ENCODE assay signal across 21 mouse cellular contexts in genomic region chr3:103492211-103492610, GRCm38 (mm10).
DNase-seq lines count a peak whose midpoint lies in the region; ATAC-seq and TF ChIP-seq lines count a peak whose summit lies in the region.
"Had no signal": no experiment of that assay in that cellular context is flagged by ENCODE, and none has a peak within 500 bp of the region (broad histone marks: within the 10 kb centered on the region; RNA-seq: fewer than 3 reads in every experiment).

No protein-coding gene starts in this region.

- 0 out of 2 replicates have a peak, but pooled peaks have one; percentile 5 for TF ChIP-seq CTCF in liver, postnatal 0 days (IDR thresholded peaks at IDR 0.05; ENCODE audit: low read depth)

- H3K36me3 ChIP-seq in liver, postnatal 0 days (replicated peaks; ENCODE audit: insufficient read depth, low read length): no peaks in the 10 kb centered on the region
- H3K36me3 ChIP-seq in liver, embryonic 12.5 days: no peaks in the 10 kb centered on the region
- H3K36me3 ChIP-seq: embryonic facial prominence, embryonic 10.5 days; forebrain, embryonic 15.5 days; heart, embryonic 13.5 days; hindbrain, embryonic 13.5 days; lung, embryonic 15.5 days had no signal

- DNase-seq in CD4-positive, CD25-positive, alpha-beta regulatory T cell, adult 2 months (ENCODE audit: low read depth, low spot score): peak; percentile 11
- no peak for DNase-seq in liver, postnatal 0 days
- DNase-seq in A20 (ENCODE audit: low read depth, low spot score) (peak; percentile 6), R1 (ENCODE audit: low read depth, low spot score) (peak; percentile 48)
- no peak for DNase-seq in left cerebral cortex, adult 11 months (ENCODE audit: low spot score)
- DNase-seq: adrenal gland, postnatal 36 days; cerebellum, adult 9-10 months; heart, adult 18-20 months; heart, postnatal 14 days; kidney, adult 8-10 months; kidney, postnatal 14 days; lung, postnatal 4 days; thymus, postnatal 36 days had no signal

- H3K9me3 ChIP-seq in liver, postnatal 0 days (ENCODE audit: low read length): no peaks in the 10 kb centered on the region
- H3K9me3 ChIP-seq in liver, embryonic 12.5 days (replicated peaks): no peaks in the 10 kb centered on the region
- H3K9me3 ChIP-seq: embryonic facial prominence, embryonic 10.5 days; forebrain, embryonic 15.5 days; heart, embryonic 13.5 days; hindbrain, embryonic 13.5 days; lung, embryonic 15.5 days had no signal

- H3K9ac ChIP-seq in liver, postnatal 0 days (replicated peaks): no peak overlapping the region
- no peak overlapping the region for H3K9ac ChIP-seq in liver, embryonic 12.5 days
- H3K9ac ChIP-seq: forebrain, embryonic 15.5 days; heart, embryonic 13.5 days; hindbrain, embryonic 13.5 days; lung, embryonic 15.5 days had no signal

- H3K4me2 ChIP-seq in liver, postnatal 0 days (ENCODE audit: low read depth, low read length): no peak overlapping the region
- no peak overlapping the region for H3K4me2 ChIP-seq in liver, embryonic 12.5 days
- H3K4me2 ChIP-seq: forebrain, embryonic 15.5 days; heart, embryonic 13.5 days; hindbrain, embryonic 13.5 days; liver, embryonic 11.5 days; lung, embryonic 15.5 days had no signal

- no peaks in the 10 kb centered on the region for H3K4me1 ChIP-seq in liver, postnatal 0 days (ENCODE audit: insufficient read depth)
- no peaks in the 10 kb centered on the region for H3K4me1 ChIP-seq in liver, embryonic 12.5 days
- H3K4me1 ChIP-seq: forebrain, embryonic 15.5 days; heart, embryonic 13.5 days; lung, embryonic 15.5 days had no signal

- H3K4me3 ChIP-seq in liver, postnatal 0 days (ENCODE audit: low read depth, low read length): no peak overlapping the region
- H3K4me3 ChIP-seq in liver, embryonic 12.5 days: no peak overlapping the region
- H3K4me3 ChIP-seq: embryonic facial prominence, embryonic 10.5 days; forebrain, embryonic 15.5 days; heart, embryonic 13.5 days; hindbrain, embryonic 13.5 days; lung, embryonic 15.5 days had no signal

- no peak for ATAC-seq in CD4-positive, CD25-positive, alpha-beta regulatory T cell, adult 4 months
- no peak for ATAC-seq in liver, postnatal 0 days
- no peak for ATAC-seq in liver, embryonic 12.5 days
- ATAC-seq: forebrain, embryonic 15.5 days had no signal

- no peak overlapping the region for H3K27ac ChIP-seq in liver, postnatal 0 days (ENCODE audit: low read depth)
- H3K27ac ChIP-seq in liver, embryonic 12.5 days: no peak overlapping the region
- H3K27ac ChIP-seq: embryonic facial prominence, embryonic 10.5 days; forebrain, embryonic 15.5 days; heart, embryonic 13.5 days; hindbrain, embryonic 13.5 days; lung, embryonic 15.5 days had no signal

- H3K27me3 ChIP-seq in liver, postnatal 0 days (ENCODE audit: insufficient read depth, low read length): no peaks in the 10 kb centered on the region
- no peaks in the 10 kb centered on the region for H3K27me3 ChIP-seq in liver, embryonic 12.5 days (replicated peaks)
- H3K27me3 ChIP-seq: forebrain, embryonic 15.5 days; heart, embryonic 13.5 days; hindbrain, embryonic 13.5 days; lung, embryonic 15.5 days had no signal

- TF ChIP-seq EP300 in liver, postnatal 0 days (IDR thresholded peaks at IDR 0.05; ENCODE audit: low read depth): no peak

- WGBS in liver, postnatal 0 days (ENCODE audit: insufficient replicate concordance): 80% methylated on average over 3 of the region's 3 CpGs
- 74% methylated on average over 3 of the region's 3 CpGs for WGBS in liver, embryonic 12.5 days (ENCODE audit: insufficient replicate concordance)

Comparison
In these comparisons a context has a peak if more than half of its experiments do, and no peak if none do; other contexts are left out.
1. DNase-seq: peak in CD4-positive, CD25-positive, alpha-beta regulatory T cell, adult 2 months (single experiment), A20 (single experiment) and R1 (single experiment); none in liver, postnatal 0 days (single experiment) and left cerebral cortex, adult 11 months (single experiment).